Mouse (Mus musculus): Measurements from ENCODE around the gene Schip1. TPM values are rescaled to one million over a fixed set of nuclear protein-coding genes. Genes with fewer than 3 reads are reported as not detected.

Schip1 gene
- polyA plus RNA-seq, 2 experiments, result 1.1 to 1.6 TPM

DNA sequence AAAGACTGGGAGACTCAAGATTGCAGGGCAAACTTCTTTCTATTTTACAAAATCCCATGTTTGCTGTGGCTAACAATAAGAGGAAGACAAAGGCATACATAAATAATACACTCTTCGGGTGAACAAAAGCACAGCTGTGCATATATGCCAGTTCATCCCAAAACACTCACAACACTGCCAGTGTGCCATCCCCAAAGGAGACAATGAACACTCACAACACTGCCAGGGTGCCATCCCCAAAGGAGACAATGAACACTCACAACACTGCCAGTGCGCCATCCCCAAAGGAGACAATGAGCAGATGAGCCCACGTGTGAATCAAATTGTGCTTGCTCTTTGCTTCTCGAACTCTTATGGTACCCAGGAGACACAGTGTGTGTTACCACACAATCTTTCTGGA lies 355.2 kb downstream of the Schip1 start:
- no peak for TF ChIP-seq EP300 (IDR thresholded peaks at IDR 0.05; ENCODE audit: low read depth)
- no peak for TF ChIP-seq CTCF (IDR thresholded peaks at IDR 0.05; ENCODE audit: low read depth)
- Histone ChIP-seq H3K4me3 (ENCODE audit: insufficient read depth in 1 of 2, low read depth in 2 of 2, low read length in 2 of 2) (no peak overlapping the region), H3K4me2 (ENCODE audit: low read depth) (no peak overlapping the region), H3K27ac (no peak overlapping the region), H3K9ac (replicated peaks) (no peak overlapping the region), H3K36me3 (replicated peaks; ENCODE audit: control insufficient read depth, insufficient read depth, low read depth) (no peaks in the 10 kb centered on the region), H3K9me3 (ENCODE audit: control insufficient read depth, low read length) (no peaks in the 10 kb centered on the region), H3K27me3 (ENCODE audit: control insufficient read depth, insufficient read depth, low read length) (no peaks in the 10 kb centered on the region), H3K4me1 (replicated peaks; ENCODE audit: control insufficient read depth in 2 of 2, insufficient read depth in 2 of 2, low read length in 1 of 2) (no peaks in the 10 kb centered on the region)
- no peak for DNase-seq (ENCODE audit: low read depth in 3 of 3, low spot score in 3 of 3)
- no peak for ATAC-seq (ENCODE audit: insufficient read depth)
- WGBS (ENCODE audit: insufficient replicate concordance), result 61% methylated on average over 4 of the region's 4 CpGs

DNA sequence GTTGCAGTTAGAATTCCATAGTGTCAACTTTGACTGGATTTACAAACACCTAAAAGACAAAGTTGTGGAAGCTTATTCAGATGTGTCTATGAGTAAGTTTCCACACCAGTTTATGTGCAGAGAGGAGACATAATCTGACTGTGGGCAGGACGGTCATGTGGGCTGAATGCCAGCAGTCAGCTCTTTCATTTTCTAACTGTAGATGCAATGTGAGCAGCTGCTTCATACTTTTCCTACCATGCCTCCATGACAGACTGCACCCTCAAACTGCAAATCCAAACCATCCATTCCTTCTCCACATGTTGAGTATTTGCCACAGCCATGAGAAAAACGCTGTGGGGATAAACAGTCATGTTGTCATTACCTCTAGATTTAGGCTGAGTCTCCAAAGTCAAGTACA lies 356.3 kb downstream of the Schip1 start:
- Histone ChIP-seq H3K9ac (replicated peaks) (no peak overlapping the region), H3K4me2 (ENCODE audit: low read depth) (no peak overlapping the region), H3K27me3 (ENCODE audit: control insufficient read depth, insufficient read depth, low read length) (no peaks in the 10 kb centered on the region), H3K4me3 (ENCODE audit: insufficient read depth in 1 of 2, low read depth in 2 of 2, low read length in 2 of 2) (no peak overlapping the region), H3K9me3 (ENCODE audit: control insufficient read depth, low read length) (no peaks in the 10 kb centered on the region), H3K4me1 (replicated peaks; ENCODE audit: control insufficient read depth in 2 of 2, insufficient read depth in 2 of 2, low read length in 1 of 2) (no peaks in the 10 kb centered on the region), H3K36me3 (replicated peaks; ENCODE audit: control insufficient read depth, insufficient read depth, low read depth) (no peaks in the 10 kb centered on the region), H3K27ac (no peak overlapping the region)
- ATAC-seq (ENCODE audit: insufficient read depth), result no peak
- DNase-seq (ENCODE audit: low read depth in 3 of 3, low spot score in 3 of 3), result no peak
- WGBS (ENCODE audit: insufficient replicate concordance), result 65% methylated on average over 2 of the region's 2 CpGs
- TF ChIP-seq EP300 (IDR thresholded peaks at IDR 0.05; ENCODE audit: low read depth) (no peak), CTCF (IDR thresholded peaks at IDR 0.05; ENCODE audit: low read depth) (no peak)

DNA sequence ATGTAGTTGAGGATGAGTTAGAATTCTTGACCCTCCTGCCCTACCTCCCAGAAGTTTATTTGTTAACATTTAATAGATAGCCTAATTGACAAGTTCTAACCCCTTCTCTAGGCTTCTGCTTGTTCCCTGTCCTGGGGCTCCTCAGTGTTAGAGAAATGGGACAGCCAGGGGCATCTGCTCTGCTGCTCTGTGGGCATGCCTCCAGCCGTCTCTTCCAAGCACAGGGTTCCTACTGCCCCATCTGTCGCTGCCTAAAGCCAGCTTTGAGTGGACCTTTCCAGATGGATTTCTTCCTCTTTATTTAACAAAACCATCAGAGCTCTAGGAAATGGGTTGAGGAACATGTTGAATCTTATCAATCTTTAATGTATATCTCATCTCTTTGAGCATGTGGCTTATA lies 357.2 kb downstream of the Schip1 start:
- H3K9ac ChIP-seq (replicated peaks), result no peak overlapping the region
- H3K27me3 ChIP-seq (ENCODE audit: control insufficient read depth, insufficient read depth, low read length), result no peaks in the 10 kb centered on the region
- H3K4me1 ChIP-seq (replicated peaks; ENCODE audit: control insufficient read depth in 2 of 2, insufficient read depth in 2 of 2, low read length in 1 of 2), result no peaks in the 10 kb centered on the region
- H3K36me3 ChIP-seq (replicated peaks; ENCODE audit: control insufficient read depth, insufficient read depth, low read depth), result no peaks in the 10 kb centered on the region
- WGBS (ENCODE audit: insufficient replicate concordance), result 65% methylated on average over 2 of the region's 2 CpGs
- H3K4me3 ChIP-seq (ENCODE audit: insufficient read depth in 1 of 2, low read depth in 2 of 2, low read length in 2 of 2), result no peak overlapping the region
- DNase-seq (ENCODE audit: low read depth in 3 of 3, low spot score in 3 of 3) (no peak), ATAC-seq (ENCODE audit: insufficient read depth) (no peak)
- H3K9me3 ChIP-seq (ENCODE audit: control insufficient read depth, low read length), result no peaks in the 10 kb centered on the region
- no peak for TF ChIP-seq EP300 (IDR thresholded peaks at IDR 0.05; ENCODE audit: low read depth)
- no peak for TF ChIP-seq CTCF (IDR thresholded peaks at IDR 0.05; ENCODE audit: low read depth)
- no peak overlapping the region for H3K4me2 ChIP-seq (ENCODE audit: low read depth)
- no peak overlapping the region for H3K27ac ChIP-seq

DNA sequence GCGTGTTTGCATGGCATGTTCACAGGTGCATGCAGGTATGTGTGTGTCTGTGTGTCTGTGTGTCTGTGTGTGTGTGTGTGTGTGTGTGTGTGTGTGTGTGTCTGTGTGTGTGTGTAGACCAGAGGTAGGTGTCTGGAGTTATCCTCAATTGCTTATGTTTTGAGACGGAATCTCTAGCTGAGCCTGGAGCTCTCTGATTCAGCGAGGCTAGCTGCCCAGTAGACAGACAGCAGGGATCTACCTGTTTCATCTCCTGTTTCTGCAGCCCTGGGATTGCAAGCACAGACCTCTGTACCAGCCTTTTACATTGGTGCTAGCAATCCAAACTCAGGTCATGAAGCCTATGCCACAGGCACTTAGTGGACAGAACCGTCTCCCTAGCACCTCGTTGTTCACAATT lies 363.5 kb downstream of the Schip1 start:
- DNase-seq (ENCODE audit: low read depth in 3 of 3, low spot score in 3 of 3) (no peak), ATAC-seq (ENCODE audit: insufficient read depth) (no peak)
- no peak for TF ChIP-seq EP300 (IDR thresholded peaks at IDR 0.05; ENCODE audit: low read depth)
- no peak for TF ChIP-seq CTCF (IDR thresholded peaks at IDR 0.05; ENCODE audit: low read depth)
- Histone ChIP-seq H3K27ac (no peak overlapping the region), H3K9me3 (ENCODE audit: control insufficient read depth, low read length) (no peaks in the 10 kb centered on the region), H3K36me3 (replicated peaks; ENCODE audit: control insufficient read depth, insufficient read depth, low read depth) (no peaks in the 10 kb centered on the region), H3K4me3 (ENCODE audit: insufficient read depth in 1 of 2, low read depth in 2 of 2, low read length in 2 of 2) (no peak overlapping the region), H3K27me3 (ENCODE audit: control insufficient read depth, insufficient read depth, low read length) (no peaks in the 10 kb centered on the region), H3K4me1 (replicated peaks; ENCODE audit: control insufficient read depth in 2 of 2, insufficient read depth in 2 of 2, low read length in 1 of 2) (no peaks in the 10 kb centered on the region), H3K9ac (replicated peaks) (no peak overlapping the region), H3K4me2 (ENCODE audit: low read depth) (no peak overlapping the region)
- WGBS (ENCODE audit: insufficient replicate concordance), result 65% methylated on average over 5 of the region's 5 CpGs

DNA sequence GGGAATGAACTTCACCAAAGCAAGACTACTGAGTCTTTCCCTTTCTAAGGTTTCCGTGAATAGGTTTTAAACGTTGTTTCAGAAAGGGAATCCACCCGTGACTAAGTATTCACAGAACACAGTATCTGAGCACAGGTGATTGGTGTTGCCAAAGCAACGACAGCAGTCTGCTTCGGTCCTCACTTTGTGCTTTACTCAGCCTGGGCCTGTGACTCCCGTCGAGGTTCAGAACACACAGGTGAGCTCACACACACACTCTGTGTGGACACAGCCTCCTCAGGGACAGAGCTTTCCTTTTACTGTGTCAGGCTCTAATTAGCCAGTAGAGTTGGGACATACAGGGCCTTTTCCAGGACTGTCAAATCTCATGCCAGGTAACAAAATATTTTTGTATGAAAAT lies 369.8 kb downstream of the Schip1 start:
- no peak overlapping the region for H3K4me3 ChIP-seq (ENCODE audit: insufficient read depth in 1 of 2, low read depth in 2 of 2, low read length in 2 of 2)
- H3K9ac ChIP-seq (replicated peaks), result no peak overlapping the region

More for the DNA sequence above, 369.8 kb downstream of the Schip1 start:
- H3K4me2 ChIP-seq (ENCODE audit: low read depth), result no peak overlapping the region
- H3K36me3 ChIP-seq (replicated peaks; ENCODE audit: control insufficient read depth, insufficient read depth, low read depth), result no peaks in the 10 kb centered on the region
- H3K4me1 ChIP-seq (replicated peaks; ENCODE audit: control insufficient read depth in 2 of 2, insufficient read depth in 2 of 2, low read length in 1 of 2), result no peaks in the 10 kb centered on the region
- DNase-seq (ENCODE audit: low read depth in 3 of 3, low spot score in 3 of 3) (no peak), ATAC-seq (ENCODE audit: insufficient read depth) (no peak)
- no peak overlapping the region for H3K27ac ChIP-seq
- no peaks in the 10 kb centered on the region for H3K9me3 ChIP-seq (ENCODE audit: control insufficient read depth, low read length)
- TF ChIP-seq EP300 (IDR thresholded peaks at IDR 0.05; ENCODE audit: low read depth), result no peak
- no peak for TF ChIP-seq CTCF (IDR thresholded peaks at IDR 0.05; ENCODE audit: low read depth)
- no peaks in the 10 kb centered on the region for H3K27me3 ChIP-seq (ENCODE audit: control insufficient read depth, insufficient read depth, low read length)
- WGBS (ENCODE audit: insufficient replicate concordance), result 64% methylated on average over 7 of the region's 7 CpGs
